Mouse (Mus musculus): ENCODE measurements around the gene Pdlim7. TPM values are rescaled to one million over a fixed set of nuclear protein-coding genes. Genes with fewer than 3 reads are reported as not detected.

The Pdlim7 gene
- total and polyA plus RNA-seq, 3 experiments: 12.3 to 40.6 TPM; not detected in 1

- Histone ChIP-seq H3K27me3 (ENCODE audit: control insufficient read depth in 1 of 2, insufficient read depth in 2 of 2, low read length in 2 of 2) (no peaks in the 10 kb centered on the region), H3K4me1 (ENCODE audit: control insufficient read depth in 1 of 2, insufficient read depth in 2 of 2, low read length in 2 of 2) (peaks cover 5 to 17% of the 10 kb centered on the region in 2 experiments; a peak in 3 of 4 replicates), H3K9ac (ENCODE audit: control insufficient read depth, low read depth, low read length, poor library complexity, severe bottlenecking) (no peak overlapping the region), H3K9me3 (replicated peaks; ENCODE audit: insufficient read depth, low read length) (no peaks in the 10 kb centered on the region), H3K36me3 (ENCODE audit: control insufficient read depth in 1 of 2, insufficient read depth in 2 of 2, low read length in 2 of 2) (peaks cover 0 to 6% of the 10 kb centered on the region in 2 experiments; a peak in 2 of 4 replicates), H3K4me3 (ENCODE audit: control insufficient read depth in 1 of 2, insufficient read depth in 1 of 2, low read depth in 2 of 2, low read length in 2 of 2) (no peak overlapping the region), H3K79me2 (ENCODE audit: control insufficient read depth, insufficient read depth, low read length, poor library complexity) (no peaks in the 10 kb centered on the region; the same call in 1 of the 2 replicates), H3K27ac (ENCODE audit: control insufficient read depth, low read depth, low read length) (no peak overlapping the region)
- DNase-seq (ENCODE audit: low read depth, low spot score): no peak
- TF ChIP-seq NRF1 (IDR thresholded peaks at IDR 0.05; ENCODE audit: insufficient read depth, low read depth, low read length, poor library complexity, severe bottlenecking) (no peak), MYB (IDR thresholded peaks at IDR 0.05; ENCODE audit: low read depth, low read length) (no peak), ELF1 (IDR thresholded peaks at IDR 0.05; ENCODE audit: low read depth, low read length) (no peak), TCF12 (IDR thresholded peaks at IDR 0.05; ENCODE audit: low read depth, low read length) (no peak), RCOR1 (IDR thresholded peaks at IDR 0.05; ENCODE audit: low read depth, low read length) (no peak), TBP (IDR thresholded peaks at IDR 0.05; ENCODE audit: low read depth, low read length) (no peak), UBTF (IDR thresholded peaks at IDR 0.05; ENCODE audit: borderline replicate concordance, insufficient read depth, low read depth, low read length) (no peak), MAFK (IDR thresholded peaks at IDR 0.05; ENCODE audit: borderline replicate concordance, low read depth, low read length) (no peak), ETS1 (IDR thresholded peaks at IDR 0.05; ENCODE audit: low read depth, low read length) (no peak), SMC3 (IDR thresholded peaks at IDR 0.05; ENCODE audit: low read depth, low read length) (no peak), CHD2 (IDR thresholded peaks at IDR 0.05; ENCODE audit: low read length) (no peak), ZKSCAN1 (IDR thresholded peaks at IDR 0.05; ENCODE audit: low read depth, low read length) (no peak), SIN3A (IDR thresholded peaks at IDR 0.05; ENCODE audit: low read length) (no peak), RAD21 (IDR thresholded peaks at IDR 0.05; ENCODE audit: low read depth, low read length) (no peak), CTCF (IDR thresholded peaks at IDR 0.05 in 2 of 3, conservative IDR thresholded peaks at IDR 0.05 in 1 of 3; ENCODE audit: control insufficient read depth in 1 of 3, insufficient read depth in 1 of 3, low read depth in 2 of 3, low read length in 3 of 3, poor library complexity in 1 of 3, severe bottlenecking in 1 of 3) (no peak), POLR2A (IDR thresholded peaks at IDR 0.05; ENCODE audit: control insufficient read depth in 1 of 2, insufficient read depth in 1 of 2, low read depth in 1 of 2, low read length in 2 of 2, poor library complexity in 1 of 2) (no peak), ZC3H11A (IDR thresholded peaks at IDR 0.05; ENCODE audit: low read depth, low read length) (no peak), GATA1 (IDR thresholded peaks at IDR 0.05; ENCODE audit: low read depth, low read length) (no peak), MXI1 (IDR thresholded peaks at IDR 0.05; ENCODE audit: low read depth, low read length) (no peak), GABPA (IDR thresholded peaks at IDR 0.05; ENCODE audit: low read depth, low read length) (no peak)
Observed at GRCm38 (mm10) chr13:55476256-55476655, 37.2 kb downstream of the Pdlim7 start.

GRCm38 (mm10) chr13:55475750-55476149, 37.7 kb downstream of the Pdlim7 start:
- Histone ChIP-seq H3K27ac (ENCODE audit: control insufficient read depth, low read depth, low read length) (no peak overlapping the region), H3K9me3 (replicated peaks; ENCODE audit: insufficient read depth, low read length) (no peaks in the 10 kb centered on the region), H3K27me3 (ENCODE audit: control insufficient read depth in 1 of 2, insufficient read depth in 2 of 2, low read length in 2 of 2) (no peaks in the 10 kb centered on the region), H3K4me1 (ENCODE audit: control insufficient read depth in 1 of 2, insufficient read depth in 2 of 2, low read length in 2 of 2) (peaks cover 5 to 17% of the 10 kb centered on the region in 2 experiments; a peak in 3 of 4 replicates), H3K79me2 (ENCODE audit: control insufficient read depth, insufficient read depth, low read length, poor library complexity) (no peaks in the 10 kb centered on the region; the same call in 1 of the 2 replicates), H3K9ac (ENCODE audit: control insufficient read depth, low read depth, low read length, poor library complexity, severe bottlenecking) (no peak overlapping the region), H3K4me3 (ENCODE audit: control insufficient read depth in 1 of 2, insufficient read depth in 1 of 2, low read depth in 2 of 2, low read length in 2 of 2) (no peak overlapping the region), H3K36me3 (ENCODE audit: control insufficient read depth in 1 of 2, insufficient read depth in 2 of 2, low read length in 2 of 2) (peaks cover 0 to 6% of the 10 kb centered on the region in 2 experiments; a peak in 2 of 4 replicates)
- no peak for DNase-seq (ENCODE audit: low read depth, low spot score)
- TF ChIP-seq EP300 (IDR thresholded peaks at IDR 0.05; ENCODE audit: low read depth in 1 of 2, low read length in 2 of 2) (no peak), SMC3 (IDR thresholded peaks at IDR 0.05; ENCODE audit: low read depth, low read length) (no peak)

Measured in MEL (cell line).